Mouse (Mus musculus): ENCODE results near the gene Trim12a.
"Not testable (repeated sequence)": the region's sequence is repeated elsewhere in the genome, so short reads cannot be mapped to it uniquely, and the experiment has no call there.

DNA sequence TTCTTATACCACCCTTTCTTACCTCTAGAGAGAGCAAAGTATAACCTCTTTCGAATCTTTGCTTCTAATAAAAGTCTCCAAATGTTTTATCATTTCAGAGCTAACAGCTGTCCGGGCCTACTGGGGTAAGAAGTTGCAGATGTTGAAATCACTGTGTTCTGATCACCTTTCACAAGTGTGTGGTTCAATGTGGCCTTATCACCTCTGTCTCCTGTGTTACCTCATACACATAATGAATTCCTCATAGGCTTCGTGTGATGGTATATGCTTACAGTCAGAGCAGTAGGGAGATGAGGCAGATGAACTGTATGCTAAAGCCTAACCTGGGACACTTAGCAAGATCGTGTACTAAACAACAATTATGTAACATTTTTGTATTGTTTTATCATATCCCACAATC, 54.9 kb downstream of the Trim12a start:
- TF ChIP-seq CTCF (IDR thresholded peaks at IDR 0.05; ENCODE audit: low read depth, low read length); EP300 (IDR thresholded peaks at IDR 0.05; ENCODE audit: insufficient read depth, low read depth, low read length): not testable (repeated sequence)
